Comparison of ENCODE assay signal across 36 mouse cellular contexts in the genomic region with DNA sequence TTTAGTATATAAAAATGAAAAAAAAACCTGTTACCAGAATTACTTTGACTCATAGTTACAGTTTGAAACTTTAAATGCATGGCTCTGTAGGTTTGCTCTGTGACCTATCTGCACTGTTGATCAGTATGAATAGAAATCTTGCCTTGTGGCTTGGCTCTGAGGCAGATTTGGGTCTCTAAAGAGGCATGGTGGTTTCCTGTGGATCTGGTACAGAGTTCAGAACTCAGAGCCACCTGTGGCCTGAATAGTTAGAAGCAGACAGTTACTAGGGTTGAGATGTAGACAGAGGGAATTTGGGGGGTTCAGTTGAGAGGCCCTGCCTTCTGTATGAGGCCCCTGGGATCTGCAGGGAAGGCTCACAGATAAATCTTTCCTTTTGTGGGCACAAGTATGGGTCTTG. TPM values are rescaled to one million over a fixed set of nuclear protein-coding genes. Genes with fewer than 3 reads are reported as not detected.
DNase-seq lines count a peak whose midpoint lies in the region; ATAC-seq and TF ChIP-seq lines count a peak whose summit lies in the region.
"Had no signal": no experiment of that assay in that cellular context is flagged by ENCODE, and none has a peak within 500 bp of the region (broad histone marks: within the 10 kb centered on the region; RNA-seq: fewer than 3 reads in every experiment).

No protein-coding gene starts in this region.

- H3K9ac ChIP-seq in liver, embryonic 11.5 days (ENCODE audit: low read depth, low read length): no peak overlapping the region
- H3K9ac ChIP-seq: embryonic facial prominence, embryonic 15.5 days; forebrain, embryonic 12.5 days; heart, embryonic 15.5 days; hindbrain, embryonic 13.5 days; kidney, embryonic 15.5 days; limb, embryonic 12.5 days; lung, embryonic 15.5 days; midbrain, embryonic 13.5 days; stomach, embryonic 15.5 days had no signal

- H3K4me3 ChIP-seq in layer of hippocampus, adult 2 months: no peak overlapping the region
- H3K4me3 ChIP-seq in liver, embryonic 11.5 days (ENCODE audit: low read depth, low read length): no peak overlapping the region
- H3K4me3 ChIP-seq: embryonic facial prominence, embryonic 10.5 days; embryonic facial prominence, embryonic 15.5 days; forebrain, embryonic 12.5 days; heart, embryonic 15.5 days; hindbrain, embryonic 13.5 days; kidney, embryonic 15.5 days; limb, embryonic 12.5 days; lung, embryonic 15.5 days; megakaryocyte, embryonic 14.5 days; midbrain, embryonic 13.5 days; stomach, embryonic 15.5 days had no signal

- H3K36me3 ChIP-seq in liver, embryonic 11.5 days (ENCODE audit: control insufficient read depth, insufficient read depth, low read length): no peaks in the 10 kb centered on the region
- H3K36me3 ChIP-seq: embryonic facial prominence, embryonic 10.5 days; embryonic facial prominence, embryonic 15.5 days; forebrain, embryonic 12.5 days; heart, embryonic 15.5 days; hindbrain, embryonic 13.5 days; kidney, embryonic 15.5 days; limb, embryonic 12.5 days; lung, embryonic 15.5 days; midbrain, embryonic 13.5 days; stomach, embryonic 15.5 days had no signal

- peak overlapping the region; percentile 71; the same call in 1 of the 2 replicates for H3K27ac ChIP-seq in layer of hippocampus, adult 2 months
- no peak overlapping the region for H3K27ac ChIP-seq in liver, embryonic 11.5 days (ENCODE audit: low read depth, low read length)
- H3K27ac ChIP-seq: embryonic facial prominence, embryonic 10.5 days; embryonic facial prominence, embryonic 15.5 days; forebrain, embryonic 12.5 days; heart, embryonic 15.5 days; hindbrain, embryonic 13.5 days; kidney, embryonic 15.5 days; limb, embryonic 12.5 days; lung, embryonic 15.5 days; midbrain, embryonic 13.5 days; stomach, embryonic 15.5 days had no signal

- H3K9me3 ChIP-seq in liver, embryonic 11.5 days (ENCODE audit: control insufficient read depth, low read length): no peaks in the 10 kb centered on the region
- H3K9me3 ChIP-seq: embryonic facial prominence, embryonic 10.5 days; embryonic facial prominence, embryonic 15.5 days; forebrain, embryonic 12.5 days; heart, embryonic 15.5 days; hindbrain, embryonic 13.5 days; kidney, embryonic 15.5 days; limb, embryonic 12.5 days; lung, embryonic 15.5 days; megakaryocyte, embryonic 14.5 days; midbrain, embryonic 13.5 days; stomach, embryonic 15.5 days had no signal

- TF ChIP-seq CTCF in layer of hippocampus, adult 2 months (conservative IDR thresholded peaks at IDR 0.05): no peak

- DNase-seq in layer of hippocampus, adult 2 months (ENCODE audit: low spot score in 2 of 2): no peak
- no peak for DNase-seq in layer of hippocampus, adult 9-11 months
- peak; percentile 84 for DNase-seq in thymus, postnatal 0 days (ENCODE audit: low spot score)
- DNase-seq in thymus, postnatal 4 days: peak; percentile 22
- DNase-seq in adrenal gland, postnatal 36 days: no peak
- no peak for DNase-seq in liver, embryonic 11.5 days (ENCODE audit: low spot score)
- DNase-seq: adrenal gland, postnatal 14 days; cerebellum, adult 18-20 months; gastrocnemius, postnatal 10 days; heart, postnatal 4 days; kidney, adult 18-20 months; kidney, postnatal 25 days; right cerebral cortex, postnatal 25 days had no signal

- no peak overlapping the region for H3K4me2 ChIP-seq in liver, embryonic 11.5 days
- H3K4me2 ChIP-seq: embryonic facial prominence, embryonic 15.5 days; forebrain, embryonic 12.5 days; heart, embryonic 15.5 days; hindbrain, embryonic 13.5 days; kidney, embryonic 15.5 days; limb, embryonic 12.5 days; lung, embryonic 15.5 days; midbrain, embryonic 13.5 days; stomach, embryonic 15.5 days had no signal

- peak; percentile 85 for ATAC-seq in inflammation-experienced regulatory T-cells, adult 6 months
- ATAC-seq in megakaryocyte-erythroid progenitor cell, adult 5-6 weeks (replicated peaks; ENCODE audit: low FRiP score, low TSS enrichment, poor library complexity, severe bottlenecking): no peak
- ATAC-seq in liver, embryonic 11.5 days (replicated peaks; ENCODE audit: low FRiP score): no peak
- ATAC-seq: midbrain, embryonic 13.5 days had no signal

- no peaks in the 10 kb centered on the region for H3K27me3 ChIP-seq in liver, embryonic 11.5 days (replicated peaks; ENCODE audit: control insufficient read depth, insufficient read depth, low read length)
- H3K27me3 ChIP-seq: embryonic facial prominence, embryonic 15.5 days; forebrain, embryonic 12.5 days; heart, embryonic 15.5 days; hindbrain, embryonic 13.5 days; kidney, embryonic 15.5 days; limb, embryonic 12.5 days; lung, embryonic 15.5 days; megakaryocyte, embryonic 14.5 days; midbrain, embryonic 13.5 days; stomach, embryonic 15.5 days had no signal

- H3K4me1 ChIP-seq in liver, embryonic 11.5 days (replicated peaks; ENCODE audit: control insufficient read depth, insufficient read depth, low read length): no peaks in the 10 kb centered on the region
- H3K4me1 ChIP-seq: embryonic facial prominence, embryonic 10.5 days; embryonic facial prominence, embryonic 15.5 days; forebrain, embryonic 12.5 days; heart, embryonic 15.5 days; hindbrain, embryonic 13.5 days; kidney, embryonic 15.5 days; limb, embryonic 12.5 days; lung, embryonic 15.5 days; megakaryocyte, embryonic 14.5 days; midbrain, embryonic 13.5 days; stomach, embryonic 15.5 days had no signal

RNA-seq across cellular contexts. Expression of a gene that starts 0.5 kb away (rescaled TPM):
- total RNA-seq in layer of hippocampus, adult 2 months (2021): not detected
- polyA plus RNA-seq in inflammation-experienced regulatory T-cells, adult 6 months (2017; shearing (Covaris generic)): under 1 TPM; 0.25 to 0.54 (median 0.34) TPM
- 0.03 and 0.08 TPM in 2 replicates for polyA plus RNA-seq in thymus, postnatal 0 days (2015; fragmentation: Nextera tagmentation; extraction: Ambion mirVana)
- total RNA-seq in megakaryocyte-erythroid progenitor cell, adult 5-6 weeks (2014; fragmentation: Nextera tagmentation): not detected in 2 replicates
- not detected in 2 replicates for total RNA-seq in megakaryocyte-erythroid progenitor cell, adult 5-6 weeks (2017)
- total RNA-seq in adrenal gland, postnatal 36 days (2021): not detected
- polyA plus RNA-seq in liver, embryonic 11.5 days (2014; fragmentation: Nextera tagmentation; extraction: Ambion mirVana): not detected in 2 replicates
- total RNA-seq: adrenal gland, postnatal 14 days; CH12.LX; ES-E14; gastrocnemius, postnatal 10 days; heart, postnatal 4 days; layer of hippocampus, adult 8-10 months; left cerebral cortex, postnatal 14 days; liver, adult 2 months; monocyte, adult 5-6 weeks; neutrophil, adult 5-6 weeks had no signal
- polyA plus RNA-seq: embryonic facial prominence, embryonic 10.5 days; forebrain, embryonic 12.5 days; gonadal fat pad, adult 2 months; heart, embryonic 15.5 days; hindbrain, embryonic 13.5 days; kidney, embryonic 15.5 days; limb, embryonic 12.5 days; liver, adult 2 months; liver, embryonic 16.5 days; lung, embryonic 15.5 days; midbrain, embryonic 13.5 days; neural tube, embryonic 11.5 days; stomach, embryonic 15.5 days had no signal

RNA-seq across cellular contexts. Expression of a gene that starts 12.7 kb away (rescaled TPM):
- total RNA-seq in layer of hippocampus, adult 2 months (2021): not detected
- under 1 TPM in 2 of 3 experiments, not detected in 1; 0.23 to 0.35 TPM for polyA plus RNA-seq in inflammation-experienced regulatory T-cells, adult 6 months (2017; shearing (Covaris generic))
- polyA plus RNA-seq in thymus, postnatal 0 days (2015; fragmentation: Nextera tagmentation; extraction: Ambion mirVana): 0.06 TPM in 1 of 2 replicates, not detected in the other
- total RNA-seq in megakaryocyte-erythroid progenitor cell, adult 5-6 weeks (2014; fragmentation: Nextera tagmentation): not detected in 2 replicates
- not detected in 2 replicates for total RNA-seq in megakaryocyte-erythroid progenitor cell, adult 5-6 weeks (2017)
- not detected for total RNA-seq in adrenal gland, postnatal 36 days (2021)
- polyA plus RNA-seq in liver, embryonic 11.5 days (2014; fragmentation: Nextera tagmentation; extraction: Ambion mirVana): not detected in 2 replicates
- total RNA-seq: adrenal gland, postnatal 14 days; CH12.LX; ES-E14; gastrocnemius, postnatal 10 days; heart, postnatal 4 days; layer of hippocampus, adult 8-10 months; left cerebral cortex, postnatal 14 days; liver, adult 2 months; monocyte, adult 5-6 weeks; neutrophil, adult 5-6 weeks had no signal
- polyA plus RNA-seq: embryonic facial prominence, embryonic 10.5 days; forebrain, embryonic 12.5 days; gonadal fat pad, adult 2 months; heart, embryonic 15.5 days; hindbrain, embryonic 13.5 days; kidney, embryonic 15.5 days; limb, embryonic 12.5 days; liver, adult 2 months; liver, embryonic 16.5 days; lung, embryonic 15.5 days; midbrain, embryonic 13.5 days; neural tube, embryonic 11.5 days; stomach, embryonic 15.5 days had no signal

RNA-seq across cellular contexts. Expression of a gene that starts 40.3 kb away (rescaled TPM):
- not detected for total RNA-seq in layer of hippocampus, adult 2 months (2021)
- 1 to 10 TPM in 2 of 3 experiments, under 1 TPM in 1; 0.42 to 1.2 (median 1.0) TPM for polyA plus RNA-seq in inflammation-experienced regulatory T-cells, adult 6 months (2017; shearing (Covaris generic))
- polyA plus RNA-seq in thymus, postnatal 0 days (2015; fragmentation: Nextera tagmentation; extraction: Ambion mirVana): not detected in 2 replicates
- total RNA-seq in megakaryocyte-erythroid progenitor cell, adult 5-6 weeks (2014; fragmentation: Nextera tagmentation): not detected in 2 replicates
- total RNA-seq in megakaryocyte-erythroid progenitor cell, adult 5-6 weeks (2017): not detected in 2 replicates
- not detected for total RNA-seq in adrenal gland, postnatal 36 days (2021)
- not detected in 2 replicates for polyA plus RNA-seq in liver, embryonic 11.5 days (2014; fragmentation: Nextera tagmentation; extraction: Ambion mirVana)
- total RNA-seq: adrenal gland, postnatal 14 days; CH12.LX; ES-E14; gastrocnemius, postnatal 10 days; heart, postnatal 4 days; layer of hippocampus, adult 8-10 months; left cerebral cortex, postnatal 14 days; liver, adult 2 months; monocyte, adult 5-6 weeks; neutrophil, adult 5-6 weeks had no signal
- polyA plus RNA-seq: embryonic facial prominence, embryonic 10.5 days; embryonic facial prominence, embryonic 15.5 days; forebrain, embryonic 12.5 days; gonadal fat pad, adult 2 months; heart, embryonic 15.5 days; hindbrain, embryonic 13.5 days; kidney, embryonic 15.5 days; limb, embryonic 12.5 days; liver, adult 2 months; liver, embryonic 16.5 days; lung, embryonic 15.5 days; midbrain, embryonic 13.5 days; neural tube, embryonic 11.5 days; stomach, embryonic 15.5 days had no signal

RNA-seq across cellular contexts. Expression of a gene that starts 55.0 kb away (rescaled TPM):
- total RNA-seq in layer of hippocampus, adult 2 months (2021): not detected
- polyA plus RNA-seq in inflammation-experienced regulatory T-cells, adult 6 months (2017; shearing (Covaris generic)): under 1 TPM in 1 of 3 experiments, not detected in 2; 0.20 TPM
- 0.21 TPM in 1 of 2 replicates, not detected in the other for polyA plus RNA-seq in thymus, postnatal 0 days (2015; fragmentation: Nextera tagmentation; extraction: Ambion mirVana)
- not detected in 2 replicates for total RNA-seq in megakaryocyte-erythroid progenitor cell, adult 5-6 weeks (2014; fragmentation: Nextera tagmentation)
- total RNA-seq in megakaryocyte-erythroid progenitor cell, adult 5-6 weeks (2017): not detected in 2 replicates
- total RNA-seq in adrenal gland, postnatal 36 days (2021): not detected
- polyA plus RNA-seq in liver, embryonic 11.5 days (2014; fragmentation: Nextera tagmentation; extraction: Ambion mirVana): not detected in 2 replicates
- total RNA-seq: adrenal gland, postnatal 14 days; CH12.LX; ES-E14; gastrocnemius, postnatal 10 days; heart, postnatal 4 days; layer of hippocampus, adult 8-10 months; left cerebral cortex, postnatal 14 days; liver, adult 2 months; monocyte, adult 5-6 weeks; neutrophil, adult 5-6 weeks had no signal
- polyA plus RNA-seq: embryonic facial prominence, embryonic 10.5 days; embryonic facial prominence, embryonic 15.5 days; forebrain, embryonic 12.5 days; gonadal fat pad, adult 2 months; heart, embryonic 15.5 days; hindbrain, embryonic 13.5 days; kidney, embryonic 15.5 days; limb, embryonic 12.5 days; liver, adult 2 months; liver, embryonic 16.5 days; lung, embryonic 15.5 days; midbrain, embryonic 13.5 days; neural tube, embryonic 11.5 days; stomach, embryonic 15.5 days had no signal

Comparison
In these comparisons a context has a peak if more than half of its experiments do, and no peak if none do; other contexts are left out.
1. DNase-seq: peak in thymus, postnatal 0 days (single experiment) and thymus, postnatal 4 days (single experiment); none in layer of hippocampus, adult 2 months (0 of 2), layer of hippocampus, adult 9-11 months (single experiment), adrenal gland, postnatal 36 days (0 of 2) and liver, embryonic 11.5 days (single experiment).